Mouse (Mus musculus): ENCODE measurements around the gene Pigv.

- TF ChIP-seq CTCF (IDR thresholded peaks at IDR 0.05; ENCODE audit: insufficient read depth, low read depth, low read length) (no peak), POLR2A (IDR thresholded peaks at IDR 0.05; ENCODE audit: insufficient read depth, low read depth, low read length) (no peak)
These were observed 28.5 kb upstream of the Pigv start for GRCm38 (mm10) chr4:133700905-133701368.
